Mouse (Mus musculus) retina, embryonic 14.5 days (tissue): ENCODE measurements around the gene Cped1.
A peak's percentile ranks its signal among the peaks of the same experiment; 100 is the strongest.

Source experiments
- DNase-seq: peaks from one replicate; pipeline ENCODE4 v3.0.0-alpha.2; 2015; ENCODE audit warnings: low spot score

The Cped1 gene

GRCm38 (mm10) chr6:22178721-22179295 is 193.1 kb downstream of the Cped1 start:
- DNase-seq = no peak

GRCm38 (mm10) chr6:22180316-22180715 is 194.6 kb downstream of the Cped1 start:
- no peak for DNase-seq

GRCm38 (mm10) chr6:22186967-22187366 is 201.3 kb downstream of the Cped1 start:
- DNase-seq = no peak

GRCm38 (mm10) chr6:22189346-22190335 is 203.9 kb downstream of the Cped1 start:
- DNase-seq = peak; percentile 18

- no peak for DNase-seq
These were observed 212.9 kb downstream of the Cped1 start for GRCm38 (mm10) chr6:22198603-22199002.

GRCm38 (mm10) chr6:22199473-22199872 is 213.8 kb downstream of the Cped1 start:
- DNase-seq = no peak

- no peak for DNase-seq
These were observed 214.4 kb downstream of the Cped1 start for GRCm38 (mm10) chr6:22200133-22200532.

- DNase-seq = no peak
These were observed 216.2 kb downstream of the Cped1 start for GRCm38 (mm10) chr6:22201879-22202278.

- peak; percentile 32 for DNase-seq
These were observed 219.5 kb downstream of the Cped1 start for GRCm38 (mm10) chr6:22205030-22205750.

- DNase-seq = peak; percentile 31
These were observed 220.0 kb downstream of the Cped1 start for GRCm38 (mm10) chr6:22205751-22206121.

- peak; percentile 24 for DNase-seq
These were observed 220.5 kb downstream of the Cped1 start for GRCm38 (mm10) chr6:22206179-22206578.

- DNase-seq = peak; percentile 30
These were observed 221.0 kb downstream of the Cped1 start for GRCm38 (mm10) chr6:22206630-22207293.

GRCm38 (mm10) chr6:22212158-22212557 is 226.4 kb downstream of the Cped1 start:
- DNase-seq = no peak

- no peak for DNase-seq
These were observed 227.5 kb downstream of the Cped1 start for GRCm38 (mm10) chr6:22213187-22213586.

GRCm38 (mm10) chr6:22213813-22214212 is 228.1 kb downstream of the Cped1 start:
- DNase-seq = no peak

GRCm38 (mm10) chr6:22214665-22215064 is 228.9 kb downstream of the Cped1 start:
- no peak for DNase-seq

- DNase-seq = no peak
These were observed 230.7 kb downstream of the Cped1 start for GRCm38 (mm10) chr6:22216276-22216973.

- no peak for DNase-seq
These were observed 235.4 kb downstream of the Cped1 start for GRCm38 (mm10) chr6:22221134-22221533.

- DNase-seq = no peak
These were observed 236.4 kb downstream of the Cped1 start for GRCm38 (mm10) chr6:22222087-22222486.

- DNase-seq = no peak
These were observed 237.2 kb downstream of the Cped1 start for GRCm38 (mm10) chr6:22222947-22223346.

GRCm38 (mm10) chr6:22224351-22224750 is 238.6 kb downstream of the Cped1 start:
- no peak for DNase-seq
